Mouse (Mus musculus) left cerebral cortex, adult 2 months (tissue): ENCODE results near the gene Rbm47. TPM values are rescaled to one million over a fixed set of nuclear protein-coding genes. Genes with fewer than 3 reads are reported as not detected.

Source experiments
- DNase-seq, 2 experiments: peaks; one replicate each; pipeline ENCODE4 v3.0.0; 2021 to 2022; ENCODE audit warnings: low spot score in 2 of 2, mixed read lengths in 1 of 2; ENCODE audit errors: extremely low spot score in 1 of 2
- H3K27ac ChIP-seq: fragments of 200-600 bp; 2 replicates; pipeline ENCODE4 v1.8.1; 2022
- H3K4me3 ChIP-seq: fragments of 200-600 bp; 2 replicates; pipeline ENCODE4 v1.8.1; 2022
- CTCF ChIP-seq: fragments of 200-600 bp; IDR thresholded peaks from 2 replicates; pipeline ENCODE4 v1.8.1; 2022; ENCODE audit warnings: antibody characterized with exemption, mild to moderate bottlenecking, moderate library complexity
- intact Hi-C: fragments of 180-260 bp; cut with DNase I; formaldehyde crosslinking; loops from one replicate; pipeline ENCODE4 v1.15.1; 2025
- total RNA-seq, 2 experiments: library from RNA; stranded (reverse); gene quantifications; 2 replicates each; pipeline ENCODE4 v1.2.3; 2021

Gene Rbm47
- total RNA-seq, 2 experiments from 2014 or later, result 1.2 to 1.5 TPM

GRCm38 (mm10) chr5:66042651-66043340 lies 130.1 kb downstream of the Rbm47 start:
- DNase-seq, result no peak
- Histone ChIP-seq H3K4me3 (no peak overlapping the region), H3K27ac (no peak overlapping the region)
- intact Hi-C loops, result no loop called here
- TF ChIP-seq CTCF, result no peak

- intact Hi-C loops, result no loop called here
- Histone ChIP-seq H3K4me3 (no peak overlapping the region), H3K27ac (no peak overlapping the region)
- no peak for DNase-seq
- TF ChIP-seq CTCF, result no peak
Measured at GRCm38 (mm10) chr5:66040744-66041279, 132.1 kb downstream of the Rbm47 start.

GRCm38 (mm10) chr5:66039813-66040212 lies 133.1 kb downstream of the Rbm47 start:
- TF ChIP-seq CTCF, result no peak
- DNase-seq, result no peak
- intact Hi-C loops, result no loop called here
- Histone ChIP-seq H3K27ac (no peak overlapping the region), H3K4me3 (no peak overlapping the region)

- TF ChIP-seq CTCF, result no peak
- DNase-seq, result no peak
- intact Hi-C loops, result no loop called here
- H3K4me3 ChIP-seq, result no peak overlapping the region
- H3K27ac ChIP-seq, result no peak overlapping the region
Measured at GRCm38 (mm10) chr5:66037066-66037465, 135.9 kb downstream of the Rbm47 start.

- Histone ChIP-seq H3K27ac (no peak overlapping the region), H3K4me3 (no peak overlapping the region)
- TF ChIP-seq CTCF, result no peak
- no peak for DNase-seq
- intact Hi-C loops, result no loop called here
Measured at GRCm38 (mm10) chr5:66036440-66037054, 136.4 kb downstream of the Rbm47 start.

GRCm38 (mm10) chr5:66034375-66035195 lies 138.3 kb downstream of the Rbm47 start:
- intact Hi-C loops, result no loop called here
- DNase-seq, result no peak
- Histone ChIP-seq H3K27ac (no peak overlapping the region), H3K4me3 (no peak overlapping the region)
- no peak for TF ChIP-seq CTCF

GRCm38 (mm10) chr5:66032826-66033225 lies 140.1 kb downstream of the Rbm47 start:
- H3K4me3 ChIP-seq, result no peak overlapping the region
- intact Hi-C loops, result no loop called here
- TF ChIP-seq CTCF, result no peak
- H3K27ac ChIP-seq, result no peak overlapping the region
- no peak for DNase-seq

GRCm38 (mm10) chr5:66031699-66032098 lies 141.2 kb downstream of the Rbm47 start:
- Histone ChIP-seq H3K27ac (no peak overlapping the region), H3K4me3 (no peak overlapping the region)
- DNase-seq, result no peak
- TF ChIP-seq CTCF, result no peak
- intact Hi-C loops, result no loop called here

GRCm38 (mm10) chr5:66028232-66028631 lies 144.7 kb downstream of the Rbm47 start:
- no peak overlapping the region for H3K4me3 ChIP-seq
- H3K27ac ChIP-seq, result no peak overlapping the region
- DNase-seq, result no peak
- no peak for TF ChIP-seq CTCF
- intact Hi-C loops, result no loop called here

- no peak for TF ChIP-seq CTCF
- intact Hi-C loops, result no loop called here
- no peak overlapping the region for H3K27ac ChIP-seq
- DNase-seq, result no peak
- H3K4me3 ChIP-seq, result no peak overlapping the region
Measured at GRCm38 (mm10) chr5:66027206-66027605, 145.7 kb downstream of the Rbm47 start.

GRCm38 (mm10) chr5:66026796-66027195 lies 146.1 kb downstream of the Rbm47 start:
- no peak for DNase-seq
- TF ChIP-seq CTCF, result no peak
- Histone ChIP-seq H3K27ac (no peak overlapping the region), H3K4me3 (no peak overlapping the region)
- intact Hi-C loops, result no loop called here

GRCm38 (mm10) chr5:66015449-66015961 lies 157.4 kb downstream of the Rbm47 start:
- no peak for TF ChIP-seq CTCF
- no peak for DNase-seq
- Histone ChIP-seq H3K4me3 (no peak overlapping the region), H3K27ac (no peak overlapping the region)
- intact Hi-C loops, result no loop called here
